Mouse (Mus musculus) stomach, postnatal 0 days (tissue): ENCODE measurements at regions not wholly inside any gene's neighbourhood (a gene's known extent, or its start where the extent isn't known, plus 50 kb on each side); places are given as distances from the start of the nearest gene placed in this dataset.

Experiments used
- CTCF ChIP-seq: IDR thresholded peaks from 2 replicates; pipeline ENCODE4 v1.5.1; 2016; ENCODE audit warnings: antibody characterized with exemption, low read depth, mild to moderate bottlenecking, moderate library complexity
- EP300 ChIP-seq: optimal IDR thresholded peaks from 2 replicates; pipeline ENCODE3; 2016; ENCODE audit warnings: antibody characterized with exemption

DNA sequence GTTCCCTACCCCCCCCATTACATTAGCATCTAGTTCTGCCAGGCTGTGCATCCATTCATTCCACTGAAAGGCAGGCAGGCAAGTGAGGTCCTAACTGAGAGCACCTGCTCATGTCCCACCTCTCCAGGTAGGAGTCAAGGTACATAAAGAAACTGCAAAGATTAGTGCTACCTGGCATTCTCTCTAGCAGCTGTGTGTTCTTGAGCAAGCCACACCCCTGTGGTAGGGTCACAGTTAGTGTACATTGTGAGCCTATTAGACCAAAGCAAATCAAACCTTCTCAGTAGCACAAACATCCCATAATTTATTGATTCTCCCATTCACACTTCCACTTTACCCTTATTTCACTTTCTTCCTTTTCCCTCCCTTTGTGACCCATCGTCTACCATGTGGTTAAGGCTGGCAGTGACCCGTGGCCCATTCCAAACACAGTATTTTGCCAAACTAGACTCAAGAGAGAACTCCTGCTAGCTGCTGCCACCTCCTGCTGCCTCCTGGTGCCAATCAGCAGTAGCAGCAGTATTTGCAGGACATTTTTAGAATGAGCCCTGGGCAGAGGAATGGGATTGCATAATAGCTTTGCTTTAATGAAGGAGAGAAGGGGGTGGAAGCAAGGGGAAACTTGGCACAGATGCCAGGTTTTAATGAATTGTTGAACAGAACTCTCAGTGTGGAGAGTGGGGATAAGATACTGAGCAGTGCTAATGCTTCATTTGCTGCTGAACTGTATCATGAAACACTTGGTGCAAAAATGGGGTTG is 578.2 kb upstream of the Gm21961 start:
- TF ChIP-seq CTCF (peak; percentile 41), EP300 (no peak)
